Mouse (Mus musculus) layer of hippocampus, adult 8-10 months (tissue): ENCODE data around the gene Jazf1. TPM values are rescaled to one million over a fixed set of nuclear protein-coding genes. Genes with fewer than 3 reads are reported as not detected.

Experiments used
- total RNA-seq, 4 experiments: library from RNA; stranded (reverse); gene quantifications; 2 replicates each; pipeline ENCODE4 v1.2.4; 2022

Gene Jazf1
- total RNA-seq, 4 experiments from 2014 or later: 25.0 to 30.9 (median 28.5) TPM

Other genes with a start within 250 kb of the Jazf1 start
- 1 to 10 TPM; 4.2 to 7.4 (median 5.0) TPM for gene Creb5, start 218.6 kb upstream of the Jazf1 start, total RNA-seq